Mouse (Mus musculus) liver, embryonic 14.5 days (tissue): ENCODE measurements around the gene Zfp568.

Source experiments
- CTCF ChIP-seq: IDR thresholded peaks from 2 replicates; pipeline ENCODE4 v1.5.1; 2016; ENCODE audit warnings: antibody characterized with exemption, low read depth, control low read depth
- EP300 ChIP-seq: IDR thresholded peaks from 2 replicates; pipeline ENCODE4 v1.6.1; 2016; ENCODE audit warnings: antibody characterized with exemption, low read depth

DNA sequence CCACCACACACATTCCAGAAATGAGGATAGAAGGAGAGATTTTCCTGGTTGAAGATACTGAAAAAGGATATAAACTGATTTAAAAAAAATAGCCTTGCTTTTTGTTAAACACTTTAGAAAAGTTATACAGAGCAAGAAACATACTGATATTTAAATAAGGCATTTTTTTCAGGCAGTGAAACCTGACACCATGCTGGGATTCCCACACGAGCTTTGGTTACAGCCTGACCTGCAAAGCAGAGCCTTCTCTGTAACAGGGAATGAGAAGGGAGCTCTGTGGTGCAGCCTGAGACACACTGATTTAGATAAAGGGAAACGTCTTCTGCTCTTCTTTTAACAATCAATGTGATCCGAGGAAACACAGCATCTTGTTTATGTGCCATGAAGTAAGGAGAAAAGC is 69.8 kb downstream of the Zfp568 start:
- no peak for TF ChIP-seq CTCF
- TF ChIP-seq EP300: no peak
